Mouse (Mus musculus): ENCODE data around the gene 4930519P11Rik. TPM values are rescaled to one million over a fixed set of nuclear protein-coding genes. Genes with fewer than 3 reads are reported as not detected.

Gene 4930519P11Rik
- polyA plus RNA-seq, 1 experiment from 2014 or later, result 0.67 TPM

DNA sequence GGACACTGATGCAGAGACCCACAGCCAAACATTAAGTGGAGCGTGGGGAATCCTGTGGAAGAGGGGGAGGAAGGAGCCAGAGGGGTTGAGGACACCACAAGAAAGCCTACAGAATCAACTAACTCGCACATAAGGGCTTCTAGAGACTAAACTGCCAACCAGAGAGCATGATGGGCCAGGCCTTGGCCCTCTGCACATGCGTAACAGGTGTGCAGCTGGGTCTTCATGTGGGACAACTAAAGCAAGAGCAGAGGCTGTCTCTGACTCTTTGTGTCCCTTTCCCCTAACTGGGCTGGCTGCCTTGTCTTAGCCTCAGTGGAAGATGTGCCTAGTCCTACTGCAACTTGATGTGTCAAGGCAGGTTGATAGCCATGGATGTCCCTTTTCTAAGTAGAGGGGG lies 3.8 kb upstream of the 4930519P11Rik start:
- no peak overlapping the region for H3K27ac ChIP-seq (replicated peaks; ENCODE audit: low read depth, low read length)
- 95% methylated on average over 3 of the region's 3 CpGs for WGBS

GRCm38 (mm10) chr2:154615674-154616073 lies 2.4 kb upstream of the 4930519P11Rik start:
- no peaks in the 10 kb centered on the region for H3K4me1 ChIP-seq (ENCODE audit: control insufficient read depth, insufficient read depth, low read length)

More for the DNA sequence above, 3.8 kb upstream of the 4930519P11Rik start:
- Histone ChIP-seq H3K36me3 (ENCODE audit: control insufficient read depth, insufficient read depth, low read length) (no peaks in the 10 kb centered on the region), H3K4me2 (ENCODE audit: low read depth, severe bottlenecking) (no peak overlapping the region), H3K9ac (ENCODE audit: low read length) (no peak overlapping the region), H3K9me3 (ENCODE audit: control insufficient read depth, low read length) (no peaks in the 10 kb centered on the region), H3K4me3 (ENCODE audit: low read depth, low read length) (no peak overlapping the region), H3K4me1 (ENCODE audit: control insufficient read depth, insufficient read depth, low read length) (no peaks in the 10 kb centered on the region), H3K27me3 (ENCODE audit: control insufficient read depth, insufficient read depth, low read length) (no peaks in the 10 kb centered on the region)
- DNase-seq (ENCODE audit: low spot score) (no peak), ATAC-seq (ENCODE audit: insufficient number of reproducible peaks, low FRiP score, low TSS enrichment, low read depth) (no peak)

DNA sequence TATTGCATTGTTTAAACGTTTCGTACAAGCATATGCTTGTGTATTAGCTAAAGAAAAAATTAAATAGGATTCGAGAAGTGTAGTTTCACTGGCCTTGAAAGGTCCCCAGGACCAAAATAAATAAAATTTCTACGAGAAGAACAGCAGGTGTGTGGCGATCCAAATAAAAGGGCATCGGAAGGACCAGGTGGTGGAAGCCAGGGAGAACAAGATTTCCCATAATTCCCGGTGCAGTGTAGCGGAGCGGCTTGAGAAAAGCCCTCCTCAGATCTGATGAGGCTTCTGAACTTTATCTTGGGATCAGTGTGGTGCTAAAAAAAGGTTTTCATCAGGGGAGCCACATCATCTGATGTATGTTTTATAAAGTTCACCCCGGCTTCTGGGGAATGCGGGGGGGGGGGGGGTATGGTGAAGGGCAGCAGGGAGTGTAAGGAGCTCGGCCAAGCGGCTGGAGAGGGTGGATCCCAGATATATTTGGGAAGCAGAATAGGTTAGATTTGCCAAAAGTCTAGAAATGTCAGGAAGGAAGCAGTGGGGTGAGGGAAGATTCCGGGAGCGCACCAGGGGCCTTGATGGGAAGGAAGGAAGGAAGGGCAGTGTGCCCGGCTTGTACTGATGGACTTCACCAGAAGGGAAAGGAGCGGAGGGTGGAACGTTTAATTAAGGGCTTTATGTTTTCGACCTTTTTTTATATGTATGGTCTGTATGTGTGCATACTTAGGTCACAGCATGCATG lies 1.8 kb upstream of the 4930519P11Rik start:
- Histone ChIP-seq H3K4me2 (ENCODE audit: low read depth, severe bottlenecking) (no peak overlapping the region), H3K27ac (replicated peaks; ENCODE audit: low read depth, low read length) (no peak overlapping the region), H3K9ac (ENCODE audit: low read length) (no peak overlapping the region), H3K36me3 (ENCODE audit: control insufficient read depth, insufficient read depth, low read length) (no peaks in the 10 kb centered on the region), H3K4me1 (ENCODE audit: control insufficient read depth, insufficient read depth, low read length) (no peaks in the 10 kb centered on the region), H3K27me3 (ENCODE audit: control insufficient read depth, insufficient read depth, low read length) (no peaks in the 10 kb centered on the region), H3K4me3 (ENCODE audit: low read depth, low read length) (no peak overlapping the region), H3K9me3 (ENCODE audit: control insufficient read depth, low read length) (no peaks in the 10 kb centered on the region)
- DNase-seq (ENCODE audit: low spot score), result no peak
- no peak for ATAC-seq (ENCODE audit: insufficient number of reproducible peaks, low FRiP score, low TSS enrichment, low read depth)
- 75% methylated on average over 19 of the region's 19 CpGs for WGBS

More at GRCm38 (mm10) chr2:154615674-154616073, 2.4 kb upstream of the 4930519P11Rik start:
- H3K27me3 ChIP-seq (ENCODE audit: control insufficient read depth, insufficient read depth, low read length), result no peaks in the 10 kb centered on the region
- H3K9me3 ChIP-seq (ENCODE audit: control insufficient read depth, low read length), result no peaks in the 10 kb centered on the region
- H3K4me2 ChIP-seq (ENCODE audit: low read depth, severe bottlenecking), result no peak overlapping the region
- ATAC-seq (ENCODE audit: insufficient number of reproducible peaks, low FRiP score, low TSS enrichment, low read depth) (no peak), DNase-seq (ENCODE audit: low spot score) (no peak)
- 92% methylated on average over 5 of the region's 5 CpGs for WGBS
- no peak overlapping the region for H3K27ac ChIP-seq (replicated peaks; ENCODE audit: low read depth, low read length)
- H3K36me3 ChIP-seq (ENCODE audit: control insufficient read depth, insufficient read depth, low read length), result no peaks in the 10 kb centered on the region
- H3K4me3 ChIP-seq (ENCODE audit: low read depth, low read length), result no peak overlapping the region
- no peak overlapping the region for H3K9ac ChIP-seq (ENCODE audit: low read length)

GRCm38 (mm10) chr2:154609050-154609767 lies 4.0 kb downstream of the 4930519P11Rik start:
- 65% methylated on average over 10 of the region's 10 CpGs for WGBS
- no peaks in the 10 kb centered on the region for H3K9me3 ChIP-seq (ENCODE audit: control insufficient read depth, low read length)
- H3K27me3 ChIP-seq (ENCODE audit: control insufficient read depth, insufficient read depth, low read length), result no peaks in the 10 kb centered on the region
- no peaks in the 10 kb centered on the region for H3K36me3 ChIP-seq (ENCODE audit: control insufficient read depth, insufficient read depth, low read length)
- H3K27ac ChIP-seq (replicated peaks; ENCODE audit: low read depth, low read length), result no peak overlapping the region
- H3K4me2 ChIP-seq (ENCODE audit: low read depth, severe bottlenecking), result no peak overlapping the region
- DNase-seq (ENCODE audit: low spot score), result no peak
- ATAC-seq (ENCODE audit: insufficient number of reproducible peaks, low FRiP score, low TSS enrichment, low read depth), result no peak
- H3K4me1 ChIP-seq (ENCODE audit: control insufficient read depth, insufficient read depth, low read length), result no peaks in the 10 kb centered on the region
- H3K4me3 ChIP-seq (ENCODE audit: low read depth, low read length), result no peak overlapping the region
- no peak overlapping the region for H3K9ac ChIP-seq (ENCODE audit: low read length)

- 91% methylated on average over 1 of the region's 1 CpGs for WGBS
- no peak for ATAC-seq (ENCODE audit: insufficient number of reproducible peaks, low FRiP score, low TSS enrichment, low read depth)
- Histone ChIP-seq H3K27ac (replicated peaks; ENCODE audit: low read depth, low read length) (no peak overlapping the region), H3K4me2 (ENCODE audit: low read depth, severe bottlenecking) (no peak overlapping the region), H3K9ac (ENCODE audit: low read length) (no peak overlapping the region), H3K4me1 (ENCODE audit: control insufficient read depth, insufficient read depth, low read length) (peaks cover 6% of the 10 kb centered on the region; the same call in 1 of the 2 replicates), H3K27me3 (ENCODE audit: control insufficient read depth, insufficient read depth, low read length) (no peaks in the 10 kb centered on the region), H3K9me3 (ENCODE audit: control insufficient read depth, low read length) (no peaks in the 10 kb centered on the region), H3K36me3 (ENCODE audit: control insufficient read depth, insufficient read depth, low read length) (no peaks in the 10 kb centered on the region), H3K4me3 (ENCODE audit: low read depth, low read length) (no peak overlapping the region)
- no peak for DNase-seq (ENCODE audit: low spot score)
Observed at GRCm38 (mm10) chr2:154606965-154607364, 6.3 kb downstream of the 4930519P11Rik start.

DNA sequence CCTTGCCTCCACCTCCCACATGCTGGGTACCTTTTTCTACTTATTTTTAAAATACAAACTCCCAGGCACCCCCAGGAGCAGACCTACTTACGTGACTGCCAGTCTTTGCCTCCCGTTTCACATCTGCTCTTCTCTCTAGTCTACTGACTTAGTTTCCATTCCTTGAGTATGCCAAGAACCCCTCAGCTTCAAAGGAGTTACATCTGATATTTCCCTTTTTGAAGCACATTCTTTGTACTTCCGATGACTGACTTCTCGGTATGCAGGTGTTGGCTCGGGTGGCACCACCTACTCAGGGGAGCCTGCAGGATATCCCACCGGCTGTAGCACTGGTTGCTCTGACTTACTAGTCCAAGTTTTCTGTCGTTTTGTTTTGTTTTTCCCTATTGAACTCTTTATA lies 9.1 kb downstream of the 4930519P11Rik start:
- ATAC-seq (ENCODE audit: insufficient number of reproducible peaks, low FRiP score, low TSS enrichment, low read depth) (no peak), DNase-seq (ENCODE audit: low spot score) (no peak)
- no peaks in the 10 kb centered on the region for H3K27me3 ChIP-seq (ENCODE audit: control insufficient read depth, insufficient read depth, low read length)
- H3K9ac ChIP-seq (ENCODE audit: low read length), result no peak overlapping the region
- peak overlapping the region; percentile 74 for H3K4me2 ChIP-seq (ENCODE audit: low read depth, severe bottlenecking)
- no peaks in the 10 kb centered on the region for H3K36me3 ChIP-seq (ENCODE audit: control insufficient read depth, insufficient read depth, low read length)
- 38% methylated on average over 7 of the region's 7 CpGs for WGBS
- peaks cover 6% of the 10 kb centered on the region; the same call in 1 of the 2 replicates for H3K4me1 ChIP-seq (ENCODE audit: control insufficient read depth, insufficient read depth, low read length)
- no peak overlapping the region for H3K27ac ChIP-seq (replicated peaks; ENCODE audit: low read depth, low read length)
- H3K4me3 ChIP-seq (ENCODE audit: low read depth, low read length), result peak overlapping the region; percentile 75; the same call in 1 of the 2 replicates
- no peaks in the 10 kb centered on the region for H3K9me3 ChIP-seq (ENCODE audit: control insufficient read depth, low read length)

GRCm38 (mm10) chr2:154603638-154604153 lies 9.5 kb downstream of the 4930519P11Rik start, which contains the start of gene Pxmp4:
TSS of gene Pxmp4 (minus strand) at chr2:154603708.
- H3K4me3 ChIP-seq (ENCODE audit: low read depth, low read length), result peak within 1 kb of the TSS; percentile 75
- H3K36me3 ChIP-seq (ENCODE audit: control insufficient read depth, insufficient read depth, low read length), result no peaks in the 10 kb centered on the region
- H3K4me1 ChIP-seq (ENCODE audit: control insufficient read depth, insufficient read depth, low read length), result peaks cover 6% of the 10 kb centered on the region; the same call in 1 of the 2 replicates
- H3K27ac ChIP-seq (replicated peaks; ENCODE audit: low read depth, low read length), result no peak within 1 kb of the TSS
- ATAC-seq (ENCODE audit: insufficient number of reproducible peaks, low FRiP score, low TSS enrichment, low read depth) (peak; percentile 100), DNase-seq (ENCODE audit: low spot score) (peak; percentile 98)
- WGBS, result 1% methylated on average over 13 of the region's 13 CpGs
- peak within 1 kb of the TSS; percentile 74 for H3K4me2 ChIP-seq (ENCODE audit: low read depth, severe bottlenecking)
- no peaks in the 10 kb centered on the region for H3K27me3 ChIP-seq (ENCODE audit: control insufficient read depth, insufficient read depth, low read length)
- H3K9me3 ChIP-seq (ENCODE audit: control insufficient read depth, low read length), result no peaks in the 10 kb centered on the region
- peak within 1 kb of the TSS; percentile 74 for H3K9ac ChIP-seq (ENCODE audit: low read length)

DNA sequence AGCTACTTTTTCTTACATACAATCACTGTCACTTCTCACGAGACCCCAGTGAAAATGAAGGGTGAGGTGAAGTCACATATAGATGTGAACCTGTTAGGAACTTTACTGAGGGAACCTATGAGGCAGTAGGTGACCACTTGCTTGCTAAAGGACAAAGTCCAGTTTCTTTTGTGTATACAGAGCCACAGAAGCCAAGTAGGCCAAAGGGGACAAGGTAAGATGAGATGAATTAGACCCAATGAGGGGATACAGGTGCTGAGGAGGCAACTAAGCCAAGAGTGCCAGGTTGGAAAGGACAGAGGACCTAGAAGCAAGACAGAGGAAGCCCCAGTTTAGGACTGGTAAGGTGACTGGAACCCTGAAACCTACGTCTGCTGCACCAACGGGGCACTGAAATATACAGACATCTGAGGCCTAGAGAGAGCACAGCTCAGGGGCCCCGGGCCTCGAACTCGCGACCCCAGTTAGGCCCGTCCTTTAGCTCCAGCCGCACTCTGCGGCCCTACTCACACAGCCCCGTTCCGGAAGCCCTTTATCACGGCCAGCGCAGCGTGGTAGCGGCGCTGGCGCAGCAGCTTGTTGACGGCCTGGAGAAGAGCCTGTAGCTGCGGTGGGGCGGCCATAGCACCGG lies 10.1 kb downstream of the 4930519P11Rik start:
- Histone ChIP-seq H3K9ac (ENCODE audit: low read length) (peak overlapping the region; percentile 74), H3K4me2 (ENCODE audit: low read depth, severe bottlenecking) (peak overlapping the region; percentile 74), H3K36me3 (ENCODE audit: control insufficient read depth, insufficient read depth, low read length) (no peaks in the 10 kb centered on the region), H3K4me1 (ENCODE audit: control insufficient read depth, insufficient read depth, low read length) (peaks cover 6% of the 10 kb centered on the region; the same call in 1 of the 2 replicates), H3K9me3 (ENCODE audit: control insufficient read depth, low read length) (no peaks in the 10 kb centered on the region), H3K27ac (replicated peaks; ENCODE audit: low read depth, low read length) (no peak overlapping the region), H3K4me3 (ENCODE audit: low read depth, low read length) (peak overlapping the region; percentile 75), H3K27me3 (ENCODE audit: control insufficient read depth, insufficient read depth, low read length) (no peaks in the 10 kb centered on the region)
- DNase-seq (ENCODE audit: low spot score), result no peak
- 21% methylated on average over 22 of the region's 22 CpGs for WGBS
- ATAC-seq (ENCODE audit: insufficient number of reproducible peaks, low FRiP score, low TSS enrichment, low read depth), result peak; percentile 65
